Mouse (Mus musculus) bone marrow, adult 2 months (tissue): ENCODE data around the gene Gm648.

Source experiments
- CTCF ChIP-seq: fragments of 200-500 bp; IDR thresholded peaks from 2 replicates; pipeline ENCODE4 v1.5.1; 2011; ENCODE audit warnings: low read length, control low read depth; ENCODE audit not compliant: control insufficient read depth, insufficient read depth
- POLR2A ChIP-seq: fragments of 200-500 bp; IDR thresholded peaks from 2 replicates; pipeline ENCODE4 v1.6.1; 2011; ENCODE audit warnings: low read depth, mild to moderate bottlenecking, control low read depth, low read length, borderline replicate concordance; ENCODE audit not compliant: control insufficient read depth

DNA sequence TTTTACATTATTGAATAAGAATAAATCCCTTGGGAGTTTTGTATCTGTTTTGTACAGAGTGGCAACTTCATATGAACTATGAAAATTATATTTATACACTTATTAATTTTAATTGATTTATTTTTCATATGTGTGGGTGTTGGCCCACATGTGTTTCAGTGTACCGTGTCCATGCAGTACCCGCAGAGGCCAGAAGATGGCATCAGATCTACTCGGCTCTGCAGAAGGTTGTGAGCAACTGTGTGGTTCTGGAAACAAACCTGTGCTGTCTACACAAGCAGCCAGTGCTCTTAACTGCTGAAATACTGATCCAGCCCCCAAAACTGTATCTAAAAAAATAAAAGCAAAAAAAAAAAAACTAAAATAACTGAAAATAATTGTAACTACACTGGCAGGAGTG, 18.1 kb downstream of the Gm648 start:
- peak; percentile 55; the same call in 1 of the 2 replicates for TF ChIP-seq CTCF
- TF ChIP-seq POLR2A = no peak
